Mouse (Mus musculus) cortical plate, adult 2 months (tissue): Measurements from ENCODE around the gene Fam122c.

Experiments used
- CTCF ChIP-seq: fragments of 200-500 bp; IDR thresholded peaks from 2 replicates; pipeline ENCODE4 v1.5.1; 2011; ENCODE audit warnings: mild to moderate bottlenecking, control low read depth, low read length; ENCODE audit not compliant: insufficient read depth; ENCODE audit errors: extremely low read depth
- POLR2A ChIP-seq: fragments of 200-500 bp; IDR thresholded peaks from 2 replicates; pipeline ENCODE4 v1.6.1; 2011; ENCODE audit warnings: mild to moderate bottlenecking, low read length, control low read depth; ENCODE audit not compliant: insufficient read depth; ENCODE audit errors: extremely low read depth

GRCm38 (mm10) chrX:53240011-53240410, 33.2 kb upstream of the Fam122c start, which contains the start of gene Plac1:
- TF ChIP-seq CTCF, result no peak
- no peak for TF ChIP-seq POLR2A
